Mouse (Mus musculus) stomach, embryonic 16.5 days (tissue): Measurements from ENCODE around the gene Zfp202. TPM values are rescaled to one million over a fixed set of nuclear protein-coding genes. Genes with fewer than 3 reads are reported as not detected.
A peak's percentile ranks its signal among the peaks of the same experiment; 100 is the strongest.
"Not testable (repeated sequence)": the region's sequence is repeated elsewhere in the genome, so short reads cannot be mapped to it uniquely, and the experiment has no call there.

Source experiments
- ATAC-seq: fragments of 200-750 bp; cut with Nextera tagmentation; 2 replicates; pipeline ENCODE4 v1.8.0; 2017; ENCODE audit warnings: moderate number of reproducible peaks, moderate TSS enrichment; ENCODE audit not compliant: insufficient read depth, low FRiP score
- H3K27ac ChIP-seq: fragments of 300-500 bp; sonication (generic); 2 replicates; pipeline ENCODE4 v1.5.1; 2014; ENCODE audit warnings: low read length
- H3K27me3 ChIP-seq: fragments of 300-500 bp; sonication (generic); 2 replicates; pipeline ENCODE4 v1.6.1; 2014; ENCODE audit warnings: low read length, control low read depth, mixed read lengths; ENCODE audit not compliant: control insufficient read depth, insufficient read depth
- H3K36me3 ChIP-seq: fragments of 300-500 bp; sonication (generic); 2 replicates; pipeline ENCODE4 v1.6.1; 2014; ENCODE audit warnings: low read length; ENCODE audit not compliant: control insufficient read depth, insufficient read depth
- H3K4me1 ChIP-seq: fragments of 300-500 bp; sonication (generic); 2 replicates; pipeline ENCODE4 v1.6.1; 2014; ENCODE audit warnings: low read length, control low read depth, mixed read lengths; ENCODE audit not compliant: control insufficient read depth, insufficient read depth
- H3K4me2 ChIP-seq: fragments of 300-500 bp; sonication (generic); 2 replicates; pipeline ENCODE4 v1.6.1; 2014; ENCODE audit warnings: low read depth, low read length, mixed read lengths
- H3K4me3 ChIP-seq: fragments of 300-500 bp; sonication (generic); replicated peaks from 2 replicates; pipeline ENCODE4 v1.5.1; 2014; ENCODE audit warnings: mild to moderate bottlenecking, low read length
- H3K9ac ChIP-seq: fragments of 300-500 bp; sonication (generic); 2 replicates; pipeline ENCODE4 v1.6.1; 2014; ENCODE audit warnings: low read length
- H3K9me3 ChIP-seq: fragments of 300-500 bp; sonication (generic); replicated peaks from 2 replicates; pipeline ENCODE4 v1.6.1; 2016; ENCODE audit warnings: low read length, control low read depth; ENCODE audit not compliant: control insufficient read depth
- WGBS: fragments of 180-500 bp; shearing (Covaris S2); extraction: QIAGEN DNeasy Blood & Tissue Kit; methylation state at CpG from one replicate; pipeline ENCODE4 v1.1.7; 2014; 5-methylcytosine and 5-hydroxymethylcytosine counted together
- polyA plus RNA-seq: library from polyadenylated mRNA; unstranded; fragments of >200 nt; fragmentation: Nextera tagmentation; extraction: Ambion mirVana; gene quantifications from 2 replicates; pipeline ENCODE4 v1.2.1, GENCODE M21; 2015

Zfp202 gene
- 3.3 and 4.5 TPM in 2 replicates for polyA plus RNA-seq

DNA sequence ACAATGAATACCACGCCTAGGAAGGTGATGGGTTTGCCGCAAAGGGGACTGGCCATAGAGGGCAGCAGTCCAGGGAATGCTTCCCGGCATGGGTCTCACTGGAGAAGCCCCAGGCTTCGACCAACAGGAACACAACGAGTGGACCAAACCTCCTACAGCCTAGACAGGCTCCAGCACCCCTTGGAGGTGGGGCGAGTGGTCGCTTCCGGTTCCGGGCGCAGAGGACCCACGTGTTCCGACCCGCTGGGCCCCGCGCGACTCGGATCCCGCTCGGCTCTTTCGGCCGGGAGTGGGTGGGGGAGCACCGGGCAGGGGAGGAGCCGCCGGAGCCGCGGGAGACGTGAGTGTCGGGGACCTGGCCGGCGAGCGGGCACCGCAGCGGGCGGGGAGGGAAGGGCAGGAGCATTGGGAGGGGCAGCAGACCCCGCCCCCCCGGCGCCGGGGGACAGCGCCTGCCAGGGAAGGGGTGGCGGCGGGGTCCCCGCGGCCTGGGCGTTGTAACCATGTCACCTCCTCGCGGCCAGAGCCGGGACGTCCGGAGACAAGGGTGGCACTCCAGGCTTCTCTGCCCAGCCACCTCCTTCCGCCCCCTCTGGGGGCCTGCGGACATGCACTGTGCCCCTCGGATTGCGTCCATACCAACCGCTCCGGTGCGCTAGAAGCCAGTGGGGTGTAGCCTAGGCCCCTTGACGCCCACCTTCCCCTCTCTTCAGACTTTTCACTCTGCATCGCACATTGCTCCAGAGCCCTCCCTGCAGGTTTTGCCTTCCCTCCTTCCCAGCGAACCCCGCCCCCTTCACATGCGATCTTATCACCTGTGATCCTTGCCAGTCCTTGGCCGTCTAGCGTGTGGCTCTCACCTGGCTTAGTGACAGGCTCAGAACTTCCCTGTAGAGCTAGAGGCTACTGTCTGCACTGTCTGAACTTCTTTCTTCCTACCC, at the start of gene Zfp202:
TSS of gene Zfp202 (plus strand) at position 219 of the 941 bp plus-strand sequence.
- Histone ChIP-seq H3K9me3 (no peaks in the 10 kb centered on the region), H3K9ac (peak within 1 kb of the TSS; percentile 92), H3K4me3 (peak within 1 kb of the TSS; percentile 80), H3K4me1 (peaks cover 9% of the 10 kb centered on the region), H3K4me2 (peak within 1 kb of the TSS; percentile 87), H3K36me3 (no peaks in the 10 kb centered on the region), H3K27me3 (no peaks in the 10 kb centered on the region), H3K27ac (peak within 1 kb of the TSS; percentile 64)
- peak; percentile 96 for ATAC-seq
- under 1% methylated on average over 62 of the region's 63 CpGs for WGBS

DNA sequence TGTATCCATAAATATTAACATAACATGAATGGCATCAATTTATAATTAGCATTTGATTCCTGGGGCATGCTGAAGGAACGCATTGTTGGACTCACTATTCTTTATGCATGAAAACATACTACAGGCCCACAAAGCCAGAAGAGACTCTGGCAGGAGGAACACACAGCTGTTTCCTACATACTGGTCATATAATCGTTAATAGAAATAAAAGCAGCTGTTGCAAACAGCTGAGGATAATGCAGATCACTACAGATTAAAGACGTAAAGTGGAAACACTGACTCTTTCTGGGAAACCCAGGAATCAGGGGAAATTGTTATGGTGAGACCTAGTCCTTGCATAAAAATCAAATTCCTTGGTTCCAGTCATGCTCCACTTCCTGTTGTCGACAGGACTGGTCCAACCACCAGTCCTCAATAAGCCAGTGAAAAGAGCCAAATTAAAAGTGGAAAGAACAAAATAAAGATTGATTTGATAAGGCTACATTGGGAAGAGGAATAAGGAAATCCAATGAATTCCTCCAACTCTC, 36.9 kb upstream of the Zfp202 start:
- no peak overlapping the region for H3K9ac ChIP-seq
- H3K4me3 ChIP-seq = no peak overlapping the region
- no peak overlapping the region for H3K27ac ChIP-seq
- no peaks in the 10 kb centered on the region for H3K36me3 ChIP-seq
- no peaks in the 10 kb centered on the region for H3K27me3 ChIP-seq
- H3K9me3 ChIP-seq = no peaks in the 10 kb centered on the region
- 58% methylated on average over 4 of the region's 4 CpGs for WGBS
- no peaks in the 10 kb centered on the region for H3K4me1 ChIP-seq
- no peak overlapping the region for H3K4me2 ChIP-seq
- ATAC-seq = no peak

DNA sequence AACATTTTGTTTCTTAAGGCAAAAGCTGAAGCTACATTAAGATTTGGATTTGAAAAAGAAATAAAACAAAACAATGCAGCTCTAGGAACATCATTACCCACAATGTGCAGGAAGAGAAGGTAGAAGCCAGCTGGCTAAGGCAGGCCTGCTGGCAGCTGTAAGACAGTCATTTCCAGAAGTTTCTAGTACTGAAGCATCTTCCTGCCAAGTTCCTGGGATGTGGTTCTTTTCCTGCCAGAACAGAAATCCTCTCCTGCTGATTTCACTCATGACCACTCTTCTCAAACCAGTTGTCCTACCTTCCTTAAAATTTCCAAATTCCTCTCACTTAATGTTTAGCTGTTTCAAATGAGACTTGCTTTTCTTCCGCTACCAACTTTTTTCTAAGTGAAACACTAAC, 25.7 kb upstream of the Zfp202 start:
- H3K4me2 ChIP-seq = no peak overlapping the region
- H3K27ac ChIP-seq = no peak overlapping the region
- no peak overlapping the region for H3K4me3 ChIP-seq
- no peaks in the 10 kb centered on the region for H3K9me3 ChIP-seq
- no peaks in the 10 kb centered on the region for H3K4me1 ChIP-seq
- no peak for ATAC-seq
- H3K27me3 ChIP-seq = no peaks in the 10 kb centered on the region
- WGBS = 77% methylated on average over 1 of the region's 1 CpGs
- no peaks in the 10 kb centered on the region for H3K36me3 ChIP-seq
- no peak overlapping the region for H3K9ac ChIP-seq

DNA sequence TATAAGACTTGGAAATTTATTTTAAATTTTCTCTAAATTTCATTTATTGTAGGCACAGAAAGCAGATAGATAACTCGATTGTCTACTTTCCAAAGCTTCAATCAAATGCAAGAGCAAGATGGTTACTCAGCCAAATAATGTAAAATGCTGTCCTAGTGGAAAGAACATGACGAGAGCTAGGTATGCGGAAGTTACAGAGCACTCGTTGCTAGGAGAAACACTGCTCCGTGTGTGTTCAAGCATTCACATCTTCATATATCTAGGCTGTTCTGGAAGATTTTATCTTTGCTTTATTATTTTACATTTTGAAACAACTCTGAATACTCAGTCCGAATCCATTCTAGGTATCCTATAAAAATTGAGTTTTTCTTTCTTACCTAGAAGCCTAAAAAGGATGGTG, 15.1 kb upstream of the Zfp202 start:
- no peaks in the 10 kb centered on the region for H3K27me3 ChIP-seq
- ATAC-seq = no peak

DNA sequence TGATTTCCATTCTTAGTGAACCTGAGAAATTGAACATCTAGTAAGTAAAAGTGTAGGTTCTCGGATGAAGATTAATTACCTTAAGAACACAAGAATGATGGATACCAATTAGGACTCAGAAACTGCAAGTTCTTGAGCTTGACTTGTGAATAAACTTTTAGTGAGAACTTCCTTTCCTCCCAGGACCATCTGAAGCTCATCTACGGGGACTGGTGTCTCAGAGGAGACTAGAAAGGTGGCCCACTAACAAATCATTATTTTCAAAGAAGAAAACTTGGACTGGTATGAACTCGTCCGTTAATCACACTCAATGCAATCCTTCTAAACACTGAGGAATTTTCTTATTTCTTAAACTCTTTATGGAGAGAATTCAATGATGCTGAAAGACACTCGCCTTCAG, 11.5 kb upstream of the Zfp202 start, which contains the start of gene Olfr986:
TSS of gene Olfr986 (plus strand) at position 301 of the 400 bp plus-strand sequence.
- no peaks in the 10 kb centered on the region for H3K9me3 ChIP-seq
- H3K4me3 ChIP-seq = no peak within 1 kb of the TSS
- no peak within 1 kb of the TSS for H3K9ac ChIP-seq
- no peak for ATAC-seq
- H3K4me2 ChIP-seq = no peak within 1 kb of the TSS
- 79% methylated on average over 5 of the region's 5 CpGs for WGBS
- H3K4me1 ChIP-seq = no peaks in the 10 kb centered on the region
- no peaks in the 10 kb centered on the region for H3K36me3 ChIP-seq
- H3K27ac ChIP-seq = no peak within 1 kb of the TSS
- H3K27me3 ChIP-seq = no peaks in the 10 kb centered on the region

More for the DNA sequence above, 15.1 kb upstream of the Zfp202 start:
- no peaks in the 10 kb centered on the region for H3K9me3 ChIP-seq
- H3K4me3 ChIP-seq = no peak overlapping the region
- no peaks in the 10 kb centered on the region for H3K4me1 ChIP-seq
- 77% methylated on average over 6 of the region's 6 CpGs for WGBS
- H3K36me3 ChIP-seq = no peaks in the 10 kb centered on the region
- H3K27ac ChIP-seq = no peak overlapping the region
- no peak overlapping the region for H3K9ac ChIP-seq
- no peak overlapping the region for H3K4me2 ChIP-seq

DNA sequence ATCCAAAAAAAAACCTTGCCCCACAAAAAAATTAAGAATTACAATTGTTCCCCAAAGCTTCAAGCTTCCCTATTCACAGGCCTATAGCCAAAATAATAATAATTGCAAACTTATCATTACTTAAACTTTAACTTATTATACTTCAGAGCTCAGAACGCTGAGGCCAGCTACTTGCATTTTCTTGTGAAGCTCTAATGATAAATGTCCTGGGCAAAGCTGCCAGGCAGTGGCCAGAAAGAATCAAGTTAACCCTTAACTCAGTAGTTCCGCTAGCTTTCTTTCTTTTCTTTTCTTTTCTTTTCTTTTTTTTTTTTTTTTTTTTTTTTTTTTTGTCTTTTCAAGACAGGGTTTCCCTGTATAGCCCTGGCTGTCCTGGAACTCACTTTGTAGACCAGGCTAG, 7.0 kb upstream of the Zfp202 start:
- not testable (repeated sequence) for H3K27me3 ChIP-seq, H3K9ac ChIP-seq, H3K4me2 ChIP-seq, ATAC-seq, H3K36me3 ChIP-seq, H3K27ac ChIP-seq, H3K4me1 ChIP-seq, H3K4me3 ChIP-seq, H3K9me3 ChIP-seq
- WGBS = 55% methylated on average over 2 of the region's 2 CpGs

DNA sequence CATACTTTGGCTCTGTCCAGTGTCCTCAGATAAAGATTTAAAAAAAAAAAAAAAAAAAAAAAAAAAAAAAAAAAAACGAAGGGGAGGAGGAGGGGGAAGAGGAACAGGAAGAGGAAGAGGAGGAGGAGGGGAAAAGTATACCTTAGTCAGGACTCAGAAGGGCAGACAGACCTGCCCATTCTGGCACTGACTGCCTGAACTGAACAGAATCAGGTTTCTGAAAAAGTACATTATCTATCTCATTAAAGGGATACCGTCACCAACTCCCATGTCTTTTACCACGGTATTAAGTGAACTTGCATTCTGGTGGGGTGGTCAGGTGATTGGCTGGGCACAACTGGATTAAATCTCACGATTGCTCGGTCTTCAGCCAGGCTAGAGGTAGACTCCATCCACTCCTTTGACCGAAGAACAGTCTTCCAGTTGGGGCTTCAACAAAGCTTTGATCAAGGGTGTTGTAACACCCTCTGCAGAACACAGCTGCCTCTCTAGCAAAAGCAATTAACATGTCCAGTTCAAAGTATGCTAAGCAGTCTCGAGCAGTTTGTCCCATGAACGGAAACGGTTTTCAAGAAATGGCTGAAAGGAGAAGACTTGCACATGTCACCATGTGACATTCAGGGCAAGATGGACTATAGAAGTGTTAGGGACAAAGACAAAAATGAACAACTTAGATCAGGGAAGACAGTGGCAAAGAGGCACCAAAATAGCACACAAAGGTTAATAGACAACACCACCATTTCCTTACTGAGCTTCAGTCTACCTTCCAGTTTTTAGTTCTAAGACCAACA, 835 bp upstream of the Zfp202 start:
- H3K4me1 ChIP-seq = peaks cover 9% of the 10 kb centered on the region
- peak overlapping the region; percentile 92 for H3K9ac ChIP-seq
- no peak overlapping the region for H3K27ac ChIP-seq
- no peaks in the 10 kb centered on the region for H3K27me3 ChIP-seq
- H3K4me3 ChIP-seq = peak overlapping the region; percentile 80
- H3K9me3 ChIP-seq = no peaks in the 10 kb centered on the region
- 88% methylated on average over 9 of the region's 9 CpGs for WGBS
- ATAC-seq = no peak
- no peaks in the 10 kb centered on the region for H3K36me3 ChIP-seq
- peak overlapping the region; percentile 87 for H3K4me2 ChIP-seq

DNA sequence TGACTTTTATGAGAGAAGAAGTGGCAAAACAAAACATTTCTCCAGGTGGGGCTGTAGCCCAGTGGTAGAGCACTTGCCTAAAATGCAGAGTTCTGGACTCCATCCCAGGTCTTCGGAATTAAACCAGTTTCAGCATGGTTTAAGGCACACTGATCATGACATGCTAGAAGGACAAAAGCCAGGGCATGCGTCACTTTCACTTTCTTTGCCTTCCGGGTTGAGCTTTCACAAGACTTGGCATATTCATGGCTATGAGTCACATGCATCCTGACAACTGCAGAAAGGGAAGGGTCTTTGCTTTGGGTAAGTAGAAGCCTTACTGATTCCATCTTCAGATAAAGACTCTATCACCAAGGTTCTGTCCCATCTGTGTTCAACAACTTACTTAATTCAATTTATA, 3.9 kb downstream of the Zfp202 start:
- Histone ChIP-seq H3K9me3 (no peaks in the 10 kb centered on the region), H3K4me3 (no peak overlapping the region), H3K4me2 (no peak overlapping the region), H3K27ac (no peak overlapping the region), H3K27me3 (no peaks in the 10 kb centered on the region), H3K36me3 (no peaks in the 10 kb centered on the region), H3K4me1 (peaks cover 9% of the 10 kb centered on the region), H3K9ac (no peak overlapping the region)
- ATAC-seq = no peak
- WGBS = 88% methylated on average over 3 of the region's 3 CpGs

DNA sequence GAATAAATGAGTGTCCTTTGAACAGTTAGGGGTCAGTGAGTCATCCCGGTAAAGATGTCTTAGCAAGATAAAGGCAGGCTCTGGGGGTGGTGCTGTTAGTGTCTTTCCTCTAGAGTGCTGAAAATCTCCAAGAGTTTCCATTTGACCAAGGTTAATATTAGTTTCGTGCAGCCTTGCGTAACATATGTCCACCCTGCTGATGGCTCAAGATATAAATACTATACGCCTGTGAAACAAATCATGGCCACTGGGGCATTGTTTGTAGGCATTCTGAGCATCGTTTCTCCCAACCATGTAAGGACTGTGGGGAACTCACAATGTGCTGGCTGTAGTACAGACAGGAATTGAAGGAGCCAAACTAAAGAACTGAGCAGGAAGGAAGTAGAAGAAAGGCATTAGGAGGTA, 14.4 kb downstream of the Zfp202 start:
- no peak overlapping the region for H3K4me3 ChIP-seq
- no peaks in the 10 kb centered on the region for H3K27me3 ChIP-seq
- no peaks in the 10 kb centered on the region for H3K9me3 ChIP-seq
- 83% methylated on average over 5 of the region's 5 CpGs for WGBS
- H3K4me1 ChIP-seq = no peaks in the 10 kb centered on the region
- H3K9ac ChIP-seq = no peak overlapping the region
- H3K36me3 ChIP-seq = peaks cover 17% of the 10 kb centered on the region
- H3K27ac ChIP-seq = no peak overlapping the region
- H3K4me2 ChIP-seq = no peak overlapping the region
- no peak for ATAC-seq
